Mouse (Mus musculus): Measurements from ENCODE around the gene Psg26.
"Not testable (repeated sequence)": the region's sequence is repeated elsewhere in the genome, so short reads cannot be mapped to it uniquely, and the experiment has no call there.

Psg26 gene

GRCm38 (mm10) chr7:18484077-18484476 lies at the start of gene Psg26:
Gene Psg26 (minus strand): TSS chr7:18484177.
- DNase-seq (ENCODE audit: low spot score in 2 of 2), result no peak

GRCm38 (mm10) chr7:18533420-18533819 lies 49.4 kb upstream of the Psg26 start:
- DNase-seq (ENCODE audit: low spot score in 2 of 2), result no peak

GRCm38 (mm10) chr7:18532169-18532568 lies 48.2 kb upstream of the Psg26 start, which contains the start of gene Psg25:
Gene Psg25 (minus strand): TSS chr7:18532269.
- no peak for DNase-seq (ENCODE audit: low spot score in 2 of 2)

GRCm38 (mm10) chr7:18524668-18525067 lies 40.7 kb upstream of the Psg26 start:
- no peak for DNase-seq (ENCODE audit: low spot score in 2 of 2)

- DNase-seq (ENCODE audit: low spot score in 2 of 2), result not testable (repeated sequence)
These were observed 28.9 kb upstream of the Psg26 start for GRCm38 (mm10) chr7:18512848-18513247.

- not testable (repeated sequence) for DNase-seq (ENCODE audit: low spot score in 2 of 2)
These were observed 28.4 kb upstream of the Psg26 start for GRCm38 (mm10) chr7:18512417-18512816.

- DNase-seq (ENCODE audit: low spot score in 2 of 2), result no peak
These were observed 27.5 kb upstream of the Psg26 start for GRCm38 (mm10) chr7:18511479-18511878.

GRCm38 (mm10) chr7:18431941-18432340 lies 52.0 kb downstream of the Psg26 start, which contains the start of gene Psg28:
Gene Psg28 (minus strand): TSS chr7:18432041.
- DNase-seq (ENCODE audit: low spot score in 2 of 2), result not testable (repeated sequence)
